Mouse (Mus musculus): Measurements from ENCODE around the gene Abca2. TPM values are rescaled to one million over a fixed set of nuclear protein-coding genes. Genes with fewer than 3 reads are reported as not detected.
A peak's percentile ranks its signal among the peaks of the same experiment; 100 is the strongest.
"Not testable (repeated sequence)": the region's sequence is repeated elsewhere in the genome, so short reads cannot be mapped to it uniquely, and the experiment has no call there.

Abca2 gene
- 100 to 1,000 TPM; 169 to 174 TPM for total RNA-seq (2021)

GRCm38 (mm10) chr2:25428442-25429236 is at the start of gene Abca2:
TSS of gene Abca2 (plus strand) at chr2:25428703.
- intact Hi-C loops (cut with DNase I): loop anchor here (5.0 to 10.0 kb wide), 2 partner anchors 66 to 119 kb away; partner anchors contain the start of genes Lcn12 and Traf2

GRCm38 (mm10) chr2:25384492-25384891 is 44.0 kb upstream of the Abca2 start:
- intact Hi-C loops (cut with DNase I): no loop called here
- DNase-seq (ENCODE audit: low spot score in 2 of 2): no peak

More at GRCm38 (mm10) chr2:25428442-25429236, at the start of gene Abca2:
- DNase-seq (ENCODE audit: low spot score in 2 of 2): peak; percentile 96 to 97

- no peak for DNase-seq (ENCODE audit: low spot score in 2 of 2)
- intact Hi-C loops (cut with DNase I): no loop called here
Observed at GRCm38 (mm10) chr2:25391266-25391665, 37.2 kb upstream of the Abca2 start.

GRCm38 (mm10) chr2:25394281-25395221 is 34.0 kb upstream of the Abca2 start:
- intact Hi-C loops (cut with DNase I): no loop called here
- DNase-seq (ENCODE audit: low spot score in 2 of 2): peak in 1 of 2 experiments; percentile 21

GRCm38 (mm10) chr2:25395721-25396596 is 32.5 kb upstream of the Abca2 start, which contains the start of gene Entpd2:
TSS of gene Entpd2 (plus strand) at chr2:25395874.
- intact Hi-C loops (cut with DNase I): no loop called here

GRCm38 (mm10) chr2:25396597-25396983 is 31.9 kb upstream of the Abca2 start:
- intact Hi-C loops (cut with DNase I): no loop called here
- DNase-seq (ENCODE audit: low spot score in 2 of 2): no peak

More at GRCm38 (mm10) chr2:25395721-25396596, 32.5 kb upstream of the Abca2 start, which contains the start of gene Entpd2:
- DNase-seq (ENCODE audit: low spot score in 2 of 2): no peak

GRCm38 (mm10) chr2:25397010-25397409 is 31.5 kb upstream of the Abca2 start:
- intact Hi-C loops (cut with DNase I): no loop called here
- no peak for DNase-seq (ENCODE audit: low spot score in 2 of 2)

- no peak for DNase-seq (ENCODE audit: low spot score in 2 of 2)
- intact Hi-C loops (cut with DNase I): no loop called here
Observed at GRCm38 (mm10) chr2:25398065-25398464, 30.4 kb upstream of the Abca2 start.

- intact Hi-C loops (cut with DNase I): no loop called here
- no peak for DNase-seq (ENCODE audit: low spot score in 2 of 2)
Observed at GRCm38 (mm10) chr2:25399051-25399450, 29.5 kb upstream of the Abca2 start, which contains the start of gene Npdc1. TSS of gene Npdc1 (plus strand) at chr2:25399351.

- no peak for DNase-seq (ENCODE audit: low spot score in 2 of 2)
- intact Hi-C loops (cut with DNase I): loop anchor here (5.0 kb wide), 1 partner anchor 123 kb away; no protein-coding TSS in a partner anchor
Observed at GRCm38 (mm10) chr2:25400291-25400690, 28.2 kb upstream of the Abca2 start.

GRCm38 (mm10) chr2:25400764-25401163 is 27.7 kb upstream of the Abca2 start:
- intact Hi-C loops (cut with DNase I): loop anchor here (5.0 kb wide), 1 partner anchor 123 kb away; no protein-coding TSS in a partner anchor
- peak; percentile 40 to 64 for DNase-seq (ENCODE audit: low spot score in 2 of 2)

GRCm38 (mm10) chr2:25402377-25402971 is 26.0 kb upstream of the Abca2 start:
- intact Hi-C loops (cut with DNase I): loop anchor here (5.0 kb wide), 1 partner anchor 125 kb away; no protein-coding TSS in a partner anchor
- DNase-seq (ENCODE audit: low spot score in 2 of 2): peak; percentile 41 to 62

GRCm38 (mm10) chr2:25402972-25403601 is 25.4 kb upstream of the Abca2 start:
- DNase-seq (ENCODE audit: low spot score in 2 of 2): peak; percentile 91 to 93
- intact Hi-C loops (cut with DNase I): loop anchor here (1.0 to 5.0 kb wide), 2 partner anchors 84 to 126 kb away; partner anchors contain the start of gene Grin1

GRCm38 (mm10) chr2:25403994-25404393 is 24.5 kb upstream of the Abca2 start:
- no peak for DNase-seq (ENCODE audit: low spot score in 2 of 2)
- intact Hi-C loops (cut with DNase I): loop anchor here (1.0 to 5.0 kb wide), 2 partner anchors 85 to 127 kb away; partner anchors contain the start of gene Grin1

- intact Hi-C loops (cut with DNase I): no loop called here
- DNase-seq (ENCODE audit: low spot score in 2 of 2): no peak
Observed at GRCm38 (mm10) chr2:25408908-25409307, 19.6 kb upstream of the Abca2 start.

- DNase-seq (ENCODE audit: low spot score in 2 of 2); intact Hi-C loops (cut with DNase I): not testable (repeated sequence)
Observed at GRCm38 (mm10) chr2:25413436-25413835, 15.1 kb upstream of the Abca2 start.

GRCm38 (mm10) chr2:25417426-25417825 is 11.1 kb upstream of the Abca2 start:
- intact Hi-C loops (cut with DNase I): no loop called here
- DNase-seq (ENCODE audit: low spot score in 2 of 2): no peak

- DNase-seq (ENCODE audit: low spot score in 2 of 2): no peak
- intact Hi-C loops (cut with DNase I): loop anchor here (10.0 kb wide), 1 partner anchor 73 kb away; the partner anchor contains the start of gene Lcn12
Observed at GRCm38 (mm10) chr2:25421896-25422295, 6.6 kb upstream of the Abca2 start.

Data from left cerebral cortex, postnatal 36 days (tissue).